Mouse (Mus musculus) gastrocnemius, postnatal 25 days (tissue): Measurements from ENCODE around the gene Rhox3a2. TPM values are rescaled to one million over a fixed set of nuclear protein-coding genes. Genes with fewer than 3 reads are reported as not detected.
"Not testable (repeated sequence)": the region's sequence is repeated elsewhere in the genome, so short reads cannot be mapped to it uniquely, and the experiment has no call there.

ENCODE experiments used
- DNase-seq: peaks from one replicate; pipeline ENCODE4 v3.0.0; 2022
- long read RNA-seq, 2 experiments: library from polyadenylated mRNA; stranded (forward); transcript quantifications; one replicate each; pipeline ENCODE4 v2.0.0; 2021
- total RNA-seq, 2 experiments: library from RNA; stranded (reverse); gene quantifications; 1 replicate in 1 of 2; 2 replicates in 1 of 2; pipeline ENCODE4 v1.2.3; 2021

The Rhox3a2 gene
- total RNA-seq, result not detected
- long read RNA-seq, experiment 1, result 0 reads
- long read RNA-seq, experiment 2, result 0 reads

DNA sequence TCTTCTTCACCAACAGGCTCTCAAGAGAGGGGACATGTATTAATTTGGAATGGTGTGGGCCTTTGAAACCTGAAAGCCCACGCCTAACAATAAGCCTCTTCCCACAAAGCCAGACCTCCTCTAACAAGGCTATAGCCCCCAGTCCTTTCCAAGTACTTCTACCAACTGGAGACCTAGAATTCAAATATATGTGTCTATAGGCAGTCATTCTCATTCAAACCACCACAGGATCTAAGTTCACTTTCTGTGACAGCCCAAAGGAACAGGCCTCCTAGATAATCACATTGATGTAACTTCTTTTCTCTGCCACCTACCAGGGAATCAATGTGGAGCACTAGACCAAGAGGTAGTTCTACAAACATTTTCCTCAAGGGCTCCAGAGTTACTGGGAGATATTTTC is at the start of gene Rhox3a2:
Rhox3a2 (plus strand) TSS at position 301 of the 400 bp plus-strand sequence.
- not testable (repeated sequence) for DNase-seq

DNA sequence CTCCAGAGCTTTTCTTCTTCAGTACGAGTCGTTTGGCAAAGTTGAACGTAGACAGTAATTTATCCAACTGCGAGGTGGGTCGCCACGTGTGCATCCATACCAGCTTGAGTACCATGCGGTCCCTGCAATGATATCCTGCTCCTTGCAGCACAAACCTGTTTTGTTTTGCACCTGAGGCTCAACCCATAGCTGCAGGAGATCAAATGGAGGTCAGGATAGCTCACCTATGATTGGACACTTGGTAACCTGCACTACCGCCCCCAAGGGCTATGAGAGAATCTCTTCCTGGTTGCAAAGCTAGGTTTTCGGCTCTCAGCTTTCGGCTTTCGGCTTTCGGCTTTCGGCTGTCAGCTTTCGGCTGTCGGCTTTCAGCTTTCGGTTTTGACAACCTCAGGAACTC is 10.7 kb downstream of the Rhox3a2 start, which contains the start of gene Rhox4a2:
Rhox4a2 (plus strand) TSS at position 301 of the 400 bp plus-strand sequence.
- DNase-seq, result not testable (repeated sequence)

DNA sequence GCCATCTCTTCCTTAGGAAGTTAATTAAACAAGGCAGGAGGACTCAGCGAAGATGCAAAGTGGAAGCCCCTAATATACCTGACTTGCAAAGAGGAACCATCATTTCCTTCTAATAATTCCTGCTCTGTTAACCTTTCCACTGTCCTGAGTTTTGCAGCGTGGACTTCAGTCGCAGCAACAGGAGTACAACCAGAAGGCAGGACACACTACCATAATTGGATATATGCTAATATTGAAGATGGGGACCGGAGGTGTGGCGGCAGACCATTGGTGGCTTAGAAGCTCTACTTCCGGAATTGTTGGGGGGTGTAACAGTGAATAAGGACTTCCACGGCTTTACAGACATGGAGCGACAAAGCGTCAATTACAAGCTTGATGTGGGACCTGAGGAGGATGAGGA is 31.9 kb downstream of the Rhox3a2 start, which contains the start of gene Rhox2b:
Rhox2b (plus strand) TSS at position 301 of the 400 bp plus-strand sequence.
- not testable (repeated sequence) for DNase-seq

DNA sequence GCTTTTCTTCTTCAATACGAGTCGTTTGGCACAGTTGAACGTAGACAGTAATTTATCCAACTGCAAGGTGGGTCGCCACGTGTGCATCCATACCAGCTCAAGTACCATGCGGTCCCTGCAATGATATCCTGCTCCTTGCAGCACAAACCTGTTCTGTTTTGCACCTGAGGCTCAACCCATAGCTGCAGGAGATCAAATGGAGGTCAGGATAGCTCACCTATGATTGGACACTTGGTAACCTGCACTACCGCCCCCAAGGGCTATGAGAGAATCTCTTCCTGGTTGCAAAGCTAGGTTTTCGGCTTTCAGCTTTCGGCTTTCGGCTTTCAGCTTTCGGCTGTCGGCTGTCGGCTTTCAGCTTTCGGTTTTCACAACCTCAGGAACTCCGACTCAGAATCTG is 52.4 kb downstream of the Rhox3a2 start, which contains the start of gene Rhox4b:
Rhox4b (plus strand) TSS at position 301 of the 400 bp plus-strand sequence.
- DNase-seq, result not testable (repeated sequence)

Other genes with a start within 250 kb of the Rhox3a2 start
- not detected for gene Akap14, start 211.2 kb upstream of the Rhox3a2 start, total RNA-seq
- gene Ndufa1, start 188.9 kb upstream of the Rhox3a2 start, total RNA-seq, result 100 to 1,000 TPM; 430 to 453 TPM
- gene Rnf113a1, start 188.8 kb upstream of the Rhox3a2 start, total RNA-seq, result 1 to 10 TPM; 1.8 to 2.8 TPM
- not detected for gene Gm9, start 169.0 kb upstream of the Rhox3a2 start, total RNA-seq
- gene Rhox1, start 157.8 kb upstream of the Rhox3a2 start, total RNA-seq, result not detected
- not detected for gene Rhox2a, start 135.1 kb upstream of the Rhox3a2 start, total RNA-seq
- not detected for gene Rhox3a, start 130.1 kb upstream of the Rhox3a2 start, total RNA-seq
- not detected for gene Rhox4a, start 114.7 kb upstream of the Rhox3a2 start, total RNA-seq
- not detected for gene Rhox4a2, start 10.8 kb downstream of the Rhox3a2 start, total RNA-seq
- gene Rhox2b, start 32.0 kb downstream of the Rhox3a2 start, total RNA-seq, result not detected
- not detected for gene Rhox4b, start 52.5 kb downstream of the Rhox3a2 start, total RNA-seq
- gene Rhox2c, start 73.7 kb downstream of the Rhox3a2 start, total RNA-seq, result not detected
- not detected for gene Rhox3c, start 78.6 kb downstream of the Rhox3a2 start, total RNA-seq
- not detected for gene Rhox4c, start 100.3 kb downstream of the Rhox3a2 start, total RNA-seq
- not detected for gene Rhox2d, start 113.4 kb downstream of the Rhox3a2 start, total RNA-seq
- not detected for gene Rhox4d, start 134.3 kb downstream of the Rhox3a2 start, total RNA-seq
- gene Rhox2e, start 150.4 kb downstream of the Rhox3a2 start, total RNA-seq, result not detected
- not detected for gene Rhox3e, start 162.0 kb downstream of the Rhox3a2 start, total RNA-seq
- gene Rhox4e, start 177.4 kb downstream of the Rhox3a2 start, total RNA-seq, result not detected
- gene Rhox2f, start 191.4 kb downstream of the Rhox3a2 start, total RNA-seq, result not detected
- not detected for gene Rhox3f, start 201.0 kb downstream of the Rhox3a2 start, total RNA-seq
- not detected for gene Rhox4f, start 227.7 kb downstream of the Rhox3a2 start, total RNA-seq
- not detected for gene Rhox3g, start 248.6 kb downstream of the Rhox3a2 start, total RNA-seq